Mouse (Mus musculus) frontal cortex, postnatal 25 days (tissue): ENCODE measurements around the gene Zfp715.
"Not testable (repeated sequence)": the region's sequence is repeated elsewhere in the genome, so short reads cannot be mapped to it uniquely, and the experiment has no call there.

Source experiments
- DNase-seq, 2 experiments: peaks; one replicate each; pipeline ENCODE4 v3.0.0; 2022; ENCODE audit warnings: low spot score in 2 of 2

The Zfp715 gene

DNA sequence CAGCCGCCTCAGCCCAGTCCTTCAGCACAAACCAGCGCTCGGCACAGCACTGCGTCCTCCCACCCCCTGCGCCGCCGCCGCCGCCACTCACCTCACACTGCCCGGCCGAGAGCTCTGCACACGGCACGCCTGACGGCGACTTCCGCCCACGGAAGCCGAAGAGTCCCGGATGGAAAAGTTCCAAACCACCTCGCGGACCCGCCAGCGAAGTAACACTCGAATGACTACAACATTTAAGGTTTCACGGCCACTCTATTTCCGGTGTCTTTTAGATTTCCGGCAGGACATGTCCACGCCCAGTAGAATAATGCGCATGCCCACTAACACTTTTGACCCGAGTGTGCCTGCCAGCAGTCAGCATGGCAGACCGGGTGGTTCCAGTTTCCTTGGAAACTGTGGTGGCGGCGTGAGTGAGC lies at the start of gene Zfp715:
Zfp715 (minus strand) TSS at position 282 of the 416 bp plus-strand sequence.
- DNase-seq, result peak; percentile 76 to 85

DNA sequence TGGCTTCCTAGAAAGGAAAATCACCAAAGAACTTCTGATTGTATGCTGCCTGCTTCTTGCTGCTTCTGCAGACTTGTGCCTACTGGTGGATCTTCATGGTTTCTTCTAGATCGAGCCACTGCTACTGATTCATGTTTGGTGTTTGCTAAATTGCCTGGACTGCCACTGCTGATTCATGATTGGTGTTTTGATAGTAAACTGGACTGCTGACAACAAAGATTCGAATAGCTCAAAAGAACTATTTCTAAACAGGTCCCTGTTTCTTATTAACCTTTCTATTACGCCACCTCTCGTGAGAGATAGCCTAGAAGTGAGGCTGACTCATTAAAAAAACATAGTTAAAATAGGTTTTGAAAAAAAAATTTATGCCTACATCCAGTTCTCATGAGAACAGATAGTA lies 48.9 kb upstream of the Zfp715 start:
- no peak for DNase-seq

DNA sequence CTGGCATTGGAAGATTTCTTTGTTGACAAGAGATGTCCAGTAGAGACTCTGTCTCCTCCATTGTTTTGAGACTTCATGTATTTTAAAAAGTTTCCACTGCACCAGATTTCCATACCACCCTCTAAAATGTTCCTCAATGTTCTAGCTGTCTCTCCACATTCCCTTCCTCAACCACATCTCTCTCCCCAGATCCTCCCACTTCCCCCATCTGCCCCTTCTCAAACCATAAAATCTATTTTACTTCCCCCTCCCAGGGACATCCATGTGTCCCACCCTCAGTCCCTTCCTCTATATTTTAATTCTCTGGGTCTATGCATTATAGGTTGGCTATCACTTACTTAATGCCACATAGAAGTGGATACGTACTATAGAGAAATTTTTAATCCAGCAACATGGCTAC lies 48.3 kb upstream of the Zfp715 start:
- no peak for DNase-seq

DNA sequence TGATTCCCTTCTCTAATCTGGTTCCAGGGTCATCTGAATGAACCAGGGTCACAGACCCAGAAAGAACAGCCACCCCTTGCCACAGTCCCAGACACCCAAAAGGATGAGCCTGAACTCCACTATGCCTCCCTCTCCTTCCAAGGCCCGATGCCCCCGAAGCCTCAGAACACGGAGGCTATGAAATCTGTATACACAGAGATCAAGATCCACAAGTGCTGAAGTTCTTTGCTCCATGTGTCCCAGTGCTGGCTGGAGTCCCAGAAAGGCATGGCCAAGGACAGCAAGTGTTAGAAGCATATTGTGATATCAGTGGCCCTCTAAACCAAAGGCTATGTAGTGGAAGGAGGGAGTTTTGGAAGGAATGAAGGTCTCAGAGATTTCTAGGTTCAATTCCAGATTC lies 45.5 kb upstream of the Zfp715 start:
- DNase-seq, result no peak

DNA sequence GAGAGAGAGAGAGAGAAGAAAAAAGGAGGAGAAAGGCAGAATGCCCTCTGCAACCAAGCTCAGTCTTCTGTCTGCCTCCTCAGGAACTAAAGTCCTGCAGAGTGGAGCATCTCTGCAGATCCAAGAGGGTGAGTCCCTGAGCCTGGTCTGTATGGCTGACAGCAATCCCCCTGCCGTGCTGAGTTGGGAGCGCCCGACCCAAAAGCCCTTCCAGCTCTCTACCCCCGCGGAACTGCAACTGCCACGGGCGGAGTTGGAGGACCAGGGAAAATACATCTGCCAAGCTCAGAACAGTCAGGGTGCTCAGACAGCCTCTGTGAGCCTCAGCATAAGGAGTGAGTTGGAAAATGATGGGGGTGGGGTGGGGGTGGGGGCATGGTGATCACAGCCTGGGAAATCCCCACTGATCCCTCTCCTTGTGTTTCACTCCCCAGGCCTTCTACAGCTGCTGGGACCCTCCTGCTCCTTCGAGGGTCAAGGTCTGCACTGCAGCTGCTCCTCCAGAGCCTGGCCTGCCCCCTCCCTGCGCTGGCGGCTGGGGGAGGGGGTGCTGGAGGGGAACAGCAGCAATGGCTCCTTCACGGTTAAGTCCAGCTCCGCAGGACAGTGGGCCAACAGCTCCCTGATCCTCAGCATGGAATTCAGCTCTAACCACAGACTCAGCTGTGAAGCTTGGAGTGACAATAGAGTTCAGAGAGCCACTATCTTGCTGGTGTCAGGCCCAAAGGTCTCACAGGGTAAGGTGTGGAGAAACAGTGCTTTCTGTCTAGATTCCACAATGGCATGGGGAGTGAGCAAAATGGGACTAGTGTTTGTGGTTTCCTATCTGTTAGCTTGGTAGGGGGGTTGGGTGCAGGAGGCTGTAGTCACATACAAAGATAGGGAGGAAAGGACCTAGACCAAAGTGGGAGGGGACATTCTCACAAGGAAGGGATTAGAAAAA lies 42.1 kb upstream of the Zfp715 start:
- DNase-seq, result no peak

DNA sequence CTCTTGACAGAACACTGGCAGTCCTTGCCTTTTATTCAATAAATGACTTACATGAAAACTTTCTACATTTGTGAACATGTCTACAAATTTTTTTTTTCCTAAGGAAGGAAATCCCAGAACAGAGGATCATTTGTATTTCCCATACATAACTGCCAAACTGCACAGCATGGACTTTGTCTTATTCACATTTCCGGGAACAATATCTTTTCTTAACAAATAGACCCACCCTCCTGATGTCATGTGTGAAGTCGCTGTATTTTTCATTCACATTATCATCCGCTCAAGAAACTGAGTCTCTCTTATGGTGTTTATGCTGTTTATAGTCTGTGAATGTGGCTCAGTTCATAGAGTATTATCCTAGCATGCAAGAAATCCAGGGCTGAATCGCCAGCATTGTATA lies 40.7 kb upstream of the Zfp715 start:
- DNase-seq, result no peak

DNA sequence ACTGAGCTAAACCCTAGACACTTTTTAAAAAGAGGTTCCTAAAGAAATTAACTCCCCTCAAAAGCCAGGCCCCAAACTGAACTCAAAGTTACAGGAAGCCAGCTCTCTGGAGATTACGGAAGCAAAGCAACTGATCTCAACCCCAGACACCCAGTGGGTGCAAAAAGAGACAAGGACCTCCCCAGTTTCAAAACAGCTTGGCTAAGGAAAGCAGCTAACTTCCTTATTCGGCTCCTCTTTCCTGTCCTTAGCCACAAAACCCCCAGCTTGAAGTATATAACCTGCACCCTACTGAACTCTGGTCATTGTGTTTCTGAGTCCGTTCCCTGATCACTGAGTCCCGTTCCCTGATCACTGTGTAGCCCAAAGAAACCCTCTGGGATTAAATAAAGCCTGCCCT lies 40.0 kb upstream of the Zfp715 start:
- DNase-seq, result no peak

DNA sequence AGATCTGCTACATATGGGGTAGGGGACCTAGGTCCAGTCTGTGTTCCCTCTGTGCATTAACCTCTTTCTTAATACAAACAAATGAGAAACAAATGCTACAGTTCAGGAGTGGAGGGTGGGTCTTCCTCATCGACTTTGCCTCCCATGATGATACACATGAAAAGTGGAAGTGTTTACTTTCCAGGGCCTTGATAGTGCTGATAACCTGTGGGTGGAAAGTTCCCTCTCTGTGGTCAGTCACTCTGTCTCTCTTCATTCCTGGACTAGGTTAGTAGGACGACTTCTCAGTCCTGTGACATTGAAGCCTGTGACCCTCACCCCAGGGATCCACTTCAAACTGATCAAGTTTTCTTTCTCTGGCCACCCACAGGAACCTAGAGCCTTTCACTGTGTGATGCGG lies 38.1 kb upstream of the Zfp715 start, which contains the start of gene Siglecf:
Siglecf (plus strand) TSS at position 188 of the 400 bp plus-strand sequence.
- no peak for DNase-seq

DNA sequence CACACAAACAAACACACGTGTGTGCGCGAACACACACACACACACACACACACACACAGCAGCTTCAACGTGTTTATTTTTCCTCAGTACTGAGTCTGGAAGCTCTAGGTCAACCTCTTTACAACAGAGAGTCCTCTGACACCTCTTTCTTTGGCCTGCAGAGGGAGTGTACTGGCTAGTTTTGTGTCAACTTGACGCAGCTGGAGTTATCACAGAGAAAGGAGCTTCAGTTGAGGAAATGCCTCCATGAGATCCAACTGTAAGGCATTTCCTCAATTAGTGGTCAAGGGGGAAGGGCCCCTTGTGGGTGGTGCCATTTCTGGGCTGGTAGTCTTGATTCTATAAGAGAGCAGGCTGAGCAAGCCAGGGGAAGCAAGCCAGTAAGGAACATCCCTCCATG lies 36.5 kb upstream of the Zfp715 start:
- DNase-seq, result not testable (repeated sequence)

DNA sequence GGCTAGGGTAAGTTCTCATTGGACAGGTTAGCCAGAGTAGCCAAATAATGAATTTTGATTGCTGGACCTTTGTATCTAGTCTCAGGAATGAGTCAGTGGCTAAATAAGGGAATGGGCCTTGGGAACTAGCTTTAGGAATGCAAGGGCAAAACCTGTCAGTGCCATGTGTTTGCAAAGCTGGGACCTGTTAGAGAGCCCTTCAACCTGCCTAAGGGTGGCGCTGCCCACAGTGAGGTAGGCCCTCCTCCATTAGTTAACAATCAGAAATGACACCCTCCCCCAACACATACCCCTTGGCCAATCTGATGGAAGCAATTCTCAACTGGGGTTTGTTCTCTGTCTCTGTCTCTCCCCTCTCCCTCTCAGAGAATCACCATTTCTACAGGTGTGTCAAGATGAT lies 33.5 kb upstream of the Zfp715 start:
- no peak for DNase-seq

DNA sequence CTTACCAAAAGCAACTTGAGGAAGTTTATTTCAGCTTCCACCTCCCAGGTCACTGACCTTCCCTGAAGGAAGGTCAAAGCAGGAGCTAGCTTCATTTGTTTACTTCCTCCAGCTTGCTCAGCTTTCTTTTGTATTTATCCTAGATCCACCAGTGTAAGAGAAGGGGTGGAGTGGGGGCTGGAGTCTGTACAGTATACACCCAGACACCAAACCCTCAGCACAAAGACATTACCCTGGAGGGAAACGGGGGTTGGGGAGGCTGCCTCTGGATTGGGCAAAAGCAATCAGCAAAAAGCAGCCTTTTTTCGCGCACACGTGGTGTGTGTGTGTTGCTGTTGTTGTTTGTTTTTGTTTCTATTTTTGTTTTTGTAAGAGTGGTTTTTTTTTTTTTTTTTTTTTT lies 33.1 kb upstream of the Zfp715 start:
- no peak for DNase-seq

DNA sequence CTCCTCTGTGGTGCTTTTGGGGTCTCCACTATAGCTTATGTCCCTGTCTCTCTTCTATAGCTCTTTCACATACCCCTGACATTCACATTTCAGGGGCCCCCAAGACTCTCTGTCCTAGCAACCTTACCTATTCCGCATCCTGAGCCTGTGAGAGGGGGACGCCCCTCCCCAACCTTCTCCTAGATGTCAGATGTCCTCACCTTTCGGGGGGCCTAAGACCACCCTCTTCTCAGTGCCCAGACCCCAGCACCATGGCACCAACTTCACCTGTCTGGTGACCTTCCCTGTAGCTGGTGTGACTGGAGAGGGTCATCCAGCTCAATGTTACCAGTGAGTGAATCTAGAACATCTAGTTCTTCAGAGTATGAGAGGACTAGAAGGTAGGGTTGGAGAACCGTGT lies 31.4 kb upstream of the Zfp715 start:
- no peak for DNase-seq

DNA sequence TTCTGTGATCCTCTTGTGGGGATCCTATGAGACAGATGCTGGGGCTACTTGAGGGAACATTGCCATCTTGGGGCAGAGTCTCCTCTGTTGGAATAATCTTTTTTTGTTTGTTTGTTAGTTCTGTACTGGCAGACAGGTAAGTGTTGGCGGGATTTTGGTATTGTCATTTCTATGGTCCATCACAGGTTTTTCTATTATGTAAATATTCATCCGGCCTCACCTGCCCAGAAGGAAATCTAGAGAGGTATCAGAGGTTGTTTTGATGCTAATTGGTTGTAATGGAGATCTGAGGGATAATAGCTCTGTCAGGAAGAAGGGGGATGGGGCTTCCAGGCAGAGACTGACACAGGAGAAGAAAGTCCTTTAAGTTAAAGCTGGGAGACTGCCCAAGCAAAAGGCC lies 30.9 kb upstream of the Zfp715 start:
- DNase-seq, result no peak

DNA sequence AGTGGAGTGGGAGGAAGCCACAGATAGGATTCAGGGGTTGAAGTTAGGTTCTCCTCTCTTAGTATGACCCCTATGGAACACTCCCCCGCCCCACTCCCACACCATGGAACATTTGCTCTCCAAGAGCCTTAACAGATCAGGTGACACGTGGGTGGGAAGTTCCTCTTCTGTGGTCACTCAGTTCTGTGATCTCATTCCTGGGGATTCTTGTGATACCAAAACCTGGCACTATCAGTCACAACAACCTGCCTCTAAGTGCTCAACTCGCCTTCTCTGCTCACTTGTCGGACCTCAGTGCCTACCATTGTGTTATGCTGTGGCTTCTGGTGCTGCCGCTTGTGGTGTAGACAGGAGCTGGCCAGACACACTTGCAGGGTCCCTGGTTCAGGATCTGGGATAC lies 30.1 kb upstream of the Zfp715 start:
- DNase-seq, result no peak

DNA sequence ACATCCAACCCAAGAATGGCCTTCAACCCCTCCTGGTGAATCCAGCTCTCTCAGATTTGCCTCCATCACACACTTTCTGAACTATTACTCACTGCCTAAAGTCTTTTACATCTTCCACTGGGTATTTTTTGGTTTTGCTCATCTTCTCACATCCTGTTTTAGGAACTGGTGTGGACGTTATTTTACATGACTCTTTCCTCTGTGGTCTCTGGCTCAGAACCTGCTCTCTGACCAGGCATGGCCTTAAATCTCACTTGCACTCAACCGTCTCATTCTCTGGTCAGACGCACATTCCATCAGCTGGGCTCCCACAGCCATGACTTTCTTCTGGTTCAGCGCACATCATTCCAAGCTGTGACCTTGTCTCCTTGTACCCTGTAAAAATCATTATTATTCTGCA lies 27.7 kb upstream of the Zfp715 start:
- no peak for DNase-seq

DNA sequence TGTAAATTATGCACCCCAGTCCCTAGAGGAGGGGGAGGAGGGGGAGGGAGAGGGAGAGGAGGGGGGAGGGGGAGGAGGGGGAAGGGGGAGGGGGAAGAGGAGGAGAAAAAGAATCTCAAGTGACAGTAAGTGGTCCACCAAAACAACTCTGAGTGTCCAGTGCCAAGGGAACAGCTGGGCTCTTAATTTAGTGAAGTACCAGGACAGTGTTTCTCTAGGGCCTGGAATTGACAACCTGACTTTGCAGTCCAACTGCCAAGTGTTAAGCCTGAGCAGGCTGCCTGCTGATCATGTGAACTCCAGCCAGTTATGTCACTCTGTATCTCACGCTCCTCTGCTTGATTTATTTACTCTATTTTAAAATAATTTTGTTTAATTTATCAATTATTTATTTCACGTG lies 20.8 kb upstream of the Zfp715 start:
- DNase-seq, result no peak

DNA sequence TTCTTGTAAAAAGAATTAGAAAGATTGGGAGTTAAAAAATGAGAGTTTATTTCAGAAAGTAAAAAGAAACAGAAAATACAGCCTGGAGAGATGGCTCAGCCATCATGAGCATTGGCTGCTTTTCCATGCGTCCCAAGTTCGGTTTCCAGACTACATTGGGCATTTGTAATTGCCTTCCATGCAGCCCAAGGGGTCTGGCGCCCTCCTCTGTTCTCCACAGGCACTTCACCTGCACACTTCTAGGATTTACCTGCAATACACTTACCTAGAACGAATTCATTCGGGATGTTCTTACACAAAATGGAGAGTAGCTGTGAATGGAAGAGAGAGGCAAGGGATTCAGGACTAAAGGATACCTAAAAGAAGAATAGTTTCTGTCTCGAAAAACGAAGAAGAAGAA lies 20.1 kb upstream of the Zfp715 start:
- DNase-seq, result no peak

DNA sequence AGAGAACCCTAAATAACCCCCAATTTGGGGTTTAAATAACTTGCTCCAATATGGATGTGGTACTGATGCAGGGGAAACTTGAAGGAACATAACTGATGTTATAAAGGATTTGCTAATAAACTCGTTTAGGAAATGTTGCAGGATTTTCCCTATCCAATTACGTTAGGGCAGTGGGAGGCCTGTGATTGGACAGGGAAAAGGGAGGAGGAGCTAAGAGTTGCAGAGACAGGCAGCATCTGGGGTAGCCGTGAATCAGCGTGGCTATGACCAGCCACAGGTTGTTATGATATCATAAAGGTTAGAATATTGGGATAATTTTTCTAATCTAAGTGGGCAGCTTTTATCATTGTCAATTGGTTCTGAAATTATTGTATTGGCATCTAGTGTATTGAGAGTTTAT lies 15.0 kb upstream of the Zfp715 start:
- no peak for DNase-seq

DNA sequence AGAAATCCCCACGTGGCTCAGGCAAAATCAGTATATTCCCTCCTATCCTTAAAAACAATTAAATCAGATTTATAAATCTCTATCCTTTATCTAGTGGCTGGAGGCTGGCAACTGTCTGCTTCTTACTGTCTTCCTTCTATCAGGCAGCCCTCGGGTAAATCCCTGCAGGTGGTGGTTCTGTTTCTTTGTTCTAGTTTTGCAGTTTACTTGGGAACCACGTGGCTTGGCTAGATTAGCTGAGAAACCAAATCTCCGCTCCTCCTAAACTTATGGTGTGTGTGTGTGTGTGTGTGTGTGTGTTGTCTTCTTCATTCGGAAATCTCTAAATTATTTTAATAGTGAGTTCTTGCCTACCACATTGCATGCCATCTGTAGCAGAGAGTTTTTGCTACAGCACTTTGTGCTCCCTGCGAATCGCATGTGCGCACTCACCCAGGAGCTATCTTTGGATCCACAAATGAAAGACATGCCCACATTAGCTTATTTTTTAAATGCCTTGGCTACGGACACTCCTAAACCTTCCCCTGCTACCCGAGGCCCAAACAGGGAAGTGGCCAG lies 13.2 kb upstream of the Zfp715 start:
- no peak for DNase-seq

DNA sequence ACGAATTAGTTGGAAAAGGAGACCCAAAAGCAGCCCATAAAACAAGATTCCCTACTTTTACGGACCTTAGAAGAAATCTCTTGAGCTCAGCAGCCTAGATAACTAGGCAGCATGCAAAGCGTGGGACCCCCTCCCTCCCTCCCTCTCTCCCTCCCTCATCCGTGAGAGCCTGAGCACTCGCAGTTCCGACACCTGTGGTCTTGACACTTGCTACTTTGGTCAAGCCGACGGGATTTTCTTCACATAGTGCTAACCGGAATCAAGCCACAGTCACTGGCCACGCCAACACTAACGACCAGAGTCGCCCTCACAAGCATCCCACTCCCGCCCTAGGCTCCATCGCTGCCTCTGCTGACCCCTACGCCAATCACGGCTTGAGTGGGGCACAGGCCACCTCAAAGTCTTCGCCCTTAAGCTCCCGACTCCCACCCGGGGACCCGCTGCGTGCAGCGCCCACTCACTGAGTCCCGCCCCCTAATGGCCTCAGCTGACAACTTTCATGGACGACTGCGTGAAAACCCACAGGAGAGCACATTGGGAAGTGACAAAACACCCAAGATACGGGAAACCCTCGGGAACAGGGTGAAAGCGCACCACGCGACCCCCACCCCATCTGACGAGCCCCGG lies 595 bp downstream of the Zfp715 start:
- DNase-seq, result no peak

DNA sequence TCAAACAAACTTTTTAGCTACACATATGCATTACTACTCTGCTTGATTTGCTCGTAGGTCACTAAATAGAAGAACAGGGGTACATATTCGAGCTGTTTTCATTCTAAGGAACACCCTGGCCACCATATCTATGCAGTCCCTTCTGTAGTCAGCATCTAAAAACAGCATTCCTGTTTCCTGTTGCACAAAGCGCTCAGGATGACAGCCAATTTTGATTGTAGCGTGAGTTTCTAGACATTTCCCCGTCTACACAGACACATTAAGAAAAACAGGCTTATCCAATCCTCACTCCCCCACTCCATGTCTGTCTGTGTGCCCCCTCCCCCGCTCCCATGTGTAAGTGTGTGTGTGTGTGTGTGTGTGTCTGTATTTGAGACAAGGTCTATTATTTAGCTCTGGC lies 1.5 kb downstream of the Zfp715 start:
- DNase-seq, result no peak

DNA sequence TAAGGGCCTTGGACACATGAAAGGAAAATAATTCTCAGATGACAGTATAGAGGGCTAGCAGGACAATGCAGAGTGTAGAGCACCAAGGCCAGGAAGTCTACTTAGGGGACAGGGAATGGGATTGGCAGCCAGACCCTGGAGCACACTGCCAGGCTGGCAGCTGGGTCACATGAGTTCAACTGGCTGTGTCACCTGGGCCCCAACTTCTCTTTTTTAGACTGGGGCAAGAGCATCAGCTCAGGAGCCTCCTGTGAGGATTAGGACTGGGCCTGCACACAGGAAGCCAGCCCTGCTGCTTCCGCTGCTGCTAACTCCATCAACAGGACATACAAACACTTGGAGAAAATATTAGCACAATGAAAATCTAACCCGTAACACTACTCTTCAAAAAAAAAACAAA lies 4.0 kb downstream of the Zfp715 start:
- DNase-seq, result no peak

DNA sequence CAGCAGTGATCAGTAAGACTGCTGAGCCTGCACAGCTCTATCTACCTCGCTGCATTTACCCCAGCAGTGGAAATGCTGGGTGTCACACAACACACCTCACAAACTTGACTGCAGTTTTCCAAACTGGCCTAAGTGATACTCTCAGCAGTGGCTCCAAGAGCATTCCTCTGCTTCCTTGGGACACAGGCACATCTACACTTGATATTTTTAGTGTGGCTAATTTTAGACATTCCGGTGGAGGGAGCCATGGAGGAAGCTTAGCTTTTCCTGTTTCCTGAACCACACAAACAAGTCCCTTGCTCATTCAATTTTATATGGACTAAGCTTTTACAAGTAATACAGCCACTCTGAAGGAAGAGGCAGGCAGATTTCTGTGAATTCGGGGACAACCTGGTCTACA lies 7.9 kb downstream of the Zfp715 start:
- DNase-seq, result no peak
